ENCODE assay signal across 28 mouse cellular contexts in genomic region chr13:97809828-97810227, GRCm38 (mm10). TPM values are rescaled to one million over a fixed set of nuclear protein-coding genes. Genes with fewer than 3 reads are reported as not detected.
A peak's percentile ranks its signal among the peaks of the same experiment; 100 is the strongest.
DNase-seq lines count a peak whose midpoint lies in the region; ATAC-seq and TF ChIP-seq lines count a peak whose summit lies in the region.
"Had no signal": no experiment of that assay in that cellular context is flagged by ENCODE, and none has a peak within 500 bp of the region (broad histone marks: within the 10 kb centered on the region; RNA-seq: fewer than 3 reads in every experiment).

No protein-coding gene starts in this region.

- peak; percentile 50 for DNase-seq in intestine, embryonic 14.5 days (ENCODE audit: low spot score)
- peak; percentile 1 for DNase-seq in kidney, postnatal 10 days
- no peak for DNase-seq in kidney, postnatal 36 days
- DNase-seq in lung, embryonic 14.5 days, result peak; percentile 15
- DNase-seq in lung, postnatal 36 days, result no peak
- peak; percentile 20 for DNase-seq in limb, embryonic 10.5 days (ENCODE audit: low spot score)
- no peak for DNase-seq in embryonic facial prominence, embryonic 10.5 days (ENCODE audit: low spot score)
- DNase-seq: adrenal gland, adult 8-10 months; adrenal gland, postnatal 14 days; adrenal gland, postnatal 36 days; B cell, adult 2 months; cerebellum, adult 11-12 months; cerebellum, adult 2 months; cerebellum, adult 9-10 months; cerebellum, postnatal 10 days; cerebellum, postnatal 25 days had no signal

- TF ChIP-seq CTCF in intestine, postnatal 0 days (IDR thresholded peaks at IDR 0.05; ENCODE audit: low read depth), result no peak
- TF ChIP-seq CTCF in lung, embryonic 14.5 days (IDR thresholded peaks at IDR 0.05; ENCODE audit: low read depth), result no peak

- ATAC-seq in intestine, embryonic 14.5 days (replicated peaks; ENCODE audit: low FRiP score, low TSS enrichment, low read depth), result no peak
- ATAC-seq in intestine, postnatal 0 days, result no peak
- ATAC-seq in lung, embryonic 14.5 days (ENCODE audit: insufficient read depth), result no peak
- ATAC-seq: activated CD4-positive, CD25-positive, alpha-beta regulatory T cell, adult 4 months; CD4-positive, CD25-positive, alpha-beta regulatory T cell, adult 4 months; forebrain, embryonic 14.5 days; Patski had no signal

- no peaks in the 10 kb centered on the region for H3K4me1 ChIP-seq in intestine, embryonic 14.5 days (replicated peaks; ENCODE audit: control insufficient read depth, insufficient read depth, low read length)
- H3K4me1 ChIP-seq in intestine, postnatal 0 days (replicated peaks; ENCODE audit: control insufficient read depth, insufficient read depth, low read length), result no peaks in the 10 kb centered on the region
- H3K4me1 ChIP-seq in lung, embryonic 14.5 days (ENCODE audit: insufficient read depth), result no peaks in the 10 kb centered on the region
- peaks cover 9% of the 10 kb centered on the region; the same call in 1 of the 2 replicates for H3K4me1 ChIP-seq in limb, embryonic 10.5 days
- H3K4me1 ChIP-seq in embryonic facial prominence, embryonic 10.5 days, result peaks cover 9% of the 10 kb centered on the region
- H3K4me1 ChIP-seq: forebrain, embryonic 12.5 days had no signal

- 60% methylated on average over 4 of the region's 4 CpGs for WGBS in intestine, embryonic 14.5 days
- WGBS in intestine, postnatal 0 days, result 75% methylated on average over 4 of the region's 4 CpGs
- 85% methylated on average over 4 of the region's 4 CpGs for whole genome bisulfite sequencing in lung, embryonic 14.5 days
- 93% methylated on average over 4 of the region's 4 CpGs for WGBS in limb, embryonic 10.5 days
- WGBS in embryonic facial prominence, embryonic 10.5 days, result 92% methylated on average over 4 of the region's 4 CpGs

- H3K27me3 ChIP-seq in intestine, embryonic 14.5 days (replicated peaks; ENCODE audit: control insufficient read depth, insufficient read depth, low read length), result no peaks in the 10 kb centered on the region
- no peaks in the 10 kb centered on the region for H3K27me3 ChIP-seq in intestine, postnatal 0 days (replicated peaks; ENCODE audit: control insufficient read depth, insufficient read depth, low read length)
- no peaks in the 10 kb centered on the region for H3K27me3 ChIP-seq in lung, embryonic 14.5 days (ENCODE audit: insufficient read depth, low read length)
- no peaks in the 10 kb centered on the region for H3K27me3 ChIP-seq in limb, embryonic 10.5 days (ENCODE audit: low read depth, poor library complexity, severe bottlenecking)
- H3K27me3 ChIP-seq in embryonic facial prominence, embryonic 10.5 days (replicated peaks; ENCODE audit: low read depth, poor library complexity, severe bottlenecking), result no peaks in the 10 kb centered on the region
- H3K27me3 ChIP-seq: CH12.LX; embryonic facial prominence, embryonic 13.5 days; embryonic facial prominence, embryonic 15.5 days; Patski had no signal

- peak overlapping the region; percentile 43; the same call in 1 of the 2 replicates for H3K27ac ChIP-seq in intestine, embryonic 14.5 days (ENCODE audit: low read depth)
- H3K27ac ChIP-seq in intestine, postnatal 0 days (ENCODE audit: low read depth, low read length), result no peak overlapping the region
- no peak overlapping the region for H3K27ac ChIP-seq in lung, embryonic 14.5 days (ENCODE audit: low read depth)
- H3K27ac ChIP-seq in limb, embryonic 10.5 days, result no peak overlapping the region
- no peak overlapping the region for H3K27ac ChIP-seq in embryonic facial prominence, embryonic 10.5 days (replicated peaks)
- H3K27ac ChIP-seq: embryonic facial prominence, embryonic 15.5 days; forebrain, embryonic 10.5 days; forebrain, embryonic 12.5 days had no signal

- no peaks in the 10 kb centered on the region for H3K36me3 ChIP-seq in intestine, embryonic 14.5 days (ENCODE audit: control insufficient read depth, insufficient read depth, low read length)
- H3K36me3 ChIP-seq in intestine, postnatal 0 days (ENCODE audit: control insufficient read depth, insufficient read depth), result no peaks in the 10 kb centered on the region
- H3K36me3 ChIP-seq in lung, embryonic 14.5 days (ENCODE audit: insufficient read depth), result no peaks in the 10 kb centered on the region
- H3K36me3 ChIP-seq in limb, embryonic 10.5 days, result no peaks in the 10 kb centered on the region
- no peaks in the 10 kb centered on the region for H3K36me3 ChIP-seq in embryonic facial prominence, embryonic 10.5 days (replicated peaks)
- H3K36me3 ChIP-seq: embryonic facial prominence, embryonic 13.5 days; embryonic facial prominence, embryonic 15.5 days; forebrain, embryonic 10.5 days; forebrain, embryonic 12.5 days; G1E had no signal

- no peaks in the 10 kb centered on the region for H3K9me3 ChIP-seq in intestine, embryonic 14.5 days (ENCODE audit: control insufficient read depth, low read length)
- no peaks in the 10 kb centered on the region for H3K9me3 ChIP-seq in intestine, postnatal 0 days (ENCODE audit: control insufficient read depth)
- H3K9me3 ChIP-seq in lung, embryonic 14.5 days (ENCODE audit: low read depth, low read length), result no peaks in the 10 kb centered on the region
- no peaks in the 10 kb centered on the region for H3K9me3 ChIP-seq in limb, embryonic 10.5 days (replicated peaks)
- no peaks in the 10 kb centered on the region for H3K9me3 ChIP-seq in embryonic facial prominence, embryonic 10.5 days
- H3K9me3 ChIP-seq: embryonic facial prominence, embryonic 13.5 days; embryonic facial prominence, embryonic 15.5 days; forebrain, embryonic 10.5 days; forebrain, embryonic 12.5 days; G1E had no signal

- no peak overlapping the region for H3K4me2 ChIP-seq in intestine, embryonic 14.5 days (ENCODE audit: low read length)
- no peak overlapping the region for H3K4me2 ChIP-seq in intestine, postnatal 0 days (replicated peaks; ENCODE audit: low read depth)
- no peak overlapping the region for H3K4me2 ChIP-seq in lung, embryonic 14.5 days
- H3K4me2 ChIP-seq: embryonic facial prominence, embryonic 13.5 days; embryonic facial prominence, embryonic 15.5 days; forebrain, embryonic 12.5 days had no signal

- no peak overlapping the region for H3K9ac ChIP-seq in intestine, embryonic 14.5 days (ENCODE audit: low read length)
- no peak overlapping the region for H3K9ac ChIP-seq in intestine, postnatal 0 days (ENCODE audit: low read depth, low read length)
- no peak overlapping the region for H3K9ac ChIP-seq in lung, embryonic 14.5 days
- H3K9ac ChIP-seq: embryonic facial prominence, embryonic 13.5 days; embryonic facial prominence, embryonic 15.5 days; forebrain, embryonic 12.5 days had no signal

- H3K4me3 ChIP-seq in intestine, embryonic 14.5 days (ENCODE audit: low read depth, low read length), result no peak overlapping the region
- H3K4me3 ChIP-seq in intestine, postnatal 0 days (ENCODE audit: low read depth, low read length), result no peak overlapping the region
- no peak overlapping the region for H3K4me3 ChIP-seq in lung, embryonic 14.5 days (ENCODE audit: low read depth, low read length)
- no peak overlapping the region for H3K4me3 ChIP-seq in limb, embryonic 10.5 days
- H3K4me3 ChIP-seq in embryonic facial prominence, embryonic 10.5 days, result no peak overlapping the region
- H3K4me3 ChIP-seq: embryonic facial prominence, embryonic 13.5 days; embryonic facial prominence, embryonic 15.5 days; erythroblast, embryonic 14.5 days; forebrain, embryonic 10.5 days; forebrain, embryonic 12.5 days had no signal

RNA-seq across cellular contexts. Expression of gene Gm10260, which starts 49.4 kb away (rescaled TPM):
- 4.0 and 5.3 TPM in 2 replicates for polyA plus RNA-seq in intestine, embryonic 14.5 days (2014; fragmentation: Nextera tagmentation; extraction: Ambion mirVana)
- 2.3 and 4.3 TPM in 2 replicates for polyA plus RNA-seq in intestine, postnatal 0 days (2015; fragmentation: Nextera tagmentation; extraction: Ambion mirVana)
- 2.4 and 8.7 TPM in 2 replicates for polyA plus RNA-seq in lung, embryonic 14.5 days (2014; fragmentation: Nextera tagmentation; extraction: Ambion mirVana)
- 4.8 and 5.4 TPM in 2 replicates for polyA plus RNA-seq in limb, embryonic 10.5 days (2016; fragmentation: Nextera tagmentation; extraction: Ambion mirVana)
- 5.0 and 5.4 TPM in 2 replicates for polyA plus RNA-seq in embryonic facial prominence, embryonic 10.5 days (2016; fragmentation: Nextera tagmentation; extraction: Ambion mirVana)

Comparison
In these comparisons a context has a peak if more than half of its experiments do, and no peak if none do; other contexts are left out.
1. DNase-seq: peak in intestine, embryonic 14.5 days (single experiment), kidney, postnatal 10 days (single experiment), lung, embryonic 14.5 days (single experiment) and limb, embryonic 10.5 days (single experiment); none in kidney, postnatal 36 days (0 of 2), lung, postnatal 36 days (single experiment) and embryonic facial prominence, embryonic 10.5 days (single experiment).